Mouse (Mus musculus): ENCODE measurements around the gene Gm3095.
"Not testable (repeated sequence)": the region's sequence is repeated elsewhere in the genome, so short reads cannot be mapped to it uniquely, and the experiment has no call there.

The Gm3095 gene

GRCm38 (mm10) chr14:3963247-3963646 is at the start of gene Gm3095:
Gene Gm3095 (plus strand): TSS chr14:3963547.
- DNase-seq (ENCODE audit: low spot score) = not testable (repeated sequence)

- DNase-seq (ENCODE audit: low spot score) = not testable (repeated sequence)
Measured at GRCm38 (mm10) chr14:3931456-3931855, 31.9 kb upstream of the Gm3095 start, which contains the start of gene Gm3029. Gene Gm3029 (plus strand): TSS chr14:3931756.

GRCm38 (mm10) chr14:3998094-3998493 is 34.7 kb downstream of the Gm3095 start, which contains the start of gene Gm3099:
Gene Gm3099 (plus strand): TSS chr14:3998394.
- DNase-seq (ENCODE audit: low spot score) = not testable (repeated sequence)

Data from yolk sac, embryonic 10.5 days (tissue).